ENCODE assay signal across 16 mouse cellular contexts in the genomic region with DNA sequence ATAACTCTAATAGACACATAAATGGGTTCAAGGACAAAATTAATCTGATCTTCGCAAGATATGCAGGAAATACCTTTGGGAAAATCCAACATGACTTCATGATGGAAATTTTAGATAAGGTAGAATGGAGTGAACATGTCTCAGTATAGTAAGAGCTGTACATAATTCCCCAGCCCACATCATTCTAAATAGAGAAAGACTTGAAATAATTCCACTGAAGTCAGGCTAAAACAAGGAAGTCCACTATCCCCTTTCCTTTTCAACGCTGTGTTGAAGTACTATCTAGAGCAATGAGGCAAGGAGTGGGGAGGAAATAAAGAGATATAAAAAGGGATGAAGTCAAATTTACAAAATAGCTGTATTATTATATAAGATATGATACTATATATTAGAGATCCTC.
DNase-seq lines count a peak whose midpoint lies in the region; ATAC-seq lines count a peak whose summit lies in the region.
"Had no signal": no experiment of that assay in that cellular context is flagged by ENCODE, and none has a peak within 500 bp of the region (broad histone marks: within the 10 kb centered on the region; RNA-seq: fewer than 3 reads in every experiment).

No protein-coding gene starts in this region.

- DNase-seq in frontal cortex, postnatal 36 days (ENCODE audit: low spot score in 2 of 2) = no peak
- DNase-seq: adrenal gland, adult 2 months; adrenal gland, adult 8-10 months; adrenal gland, postnatal 10 days; adrenal gland, postnatal 14 days; adrenal gland, postnatal 25 days; adrenal gland, postnatal 36 days; B cell, adult 2 months; cerebellum, adult 11 months; cerebellum, adult 11-12 months; cerebellum, adult 18-20 months; cerebellum, adult 2 months had no signal

- ATAC-seq in frontal cortex, adult (ENCODE audit: low TSS enrichment) = peak; percentile 95
- ATAC-seq: activated CD4-positive, CD25-positive, alpha-beta regulatory T cell, adult 4 months; CD4-positive, CD25-positive, alpha-beta regulatory T cell, adult 4 months; Patski had no signal
